Mouse (Mus musculus) heart, embryonic 16.5 days (tissue): ENCODE data around the gene Atp13a2. TPM values are rescaled to one million over a fixed set of nuclear protein-coding genes. Genes with fewer than 3 reads are reported as not detected.

Experiments
- ATAC-seq: fragments of 200-750 bp; cut with Nextera tagmentation; replicated peaks from 2 replicates; pipeline ENCODE4 v1.8.0; 2017; ENCODE audit warnings: moderate number of reproducible peaks; ENCODE audit not compliant: insufficient read depth, low FRiP score; ENCODE audit errors: extremely low read depth
- H3K27ac ChIP-seq: fragments of 300-500 bp; sonication (generic); 2 replicates; pipeline ENCODE4 v1.5.1; 2014; ENCODE audit warnings: mild to moderate bottlenecking, low read length, control low read depth, moderate library complexity
- H3K27me3 ChIP-seq: fragments of 300-500 bp; sonication (generic); 2 replicates; pipeline ENCODE4 v1.6.1; 2014; ENCODE audit warnings: low read length, mixed read lengths; ENCODE audit not compliant: control insufficient read depth, insufficient read depth
- H3K36me3 ChIP-seq: fragments of 300-500 bp; sonication (generic); 2 replicates; pipeline ENCODE4 v1.6.1; 2014; ENCODE audit not compliant: control insufficient read depth, insufficient read depth
- H3K4me1 ChIP-seq: fragments of 300-500 bp; sonication (generic); 2 replicates; pipeline ENCODE4 v1.6.1; 2014; ENCODE audit warnings: low read length, mixed read lengths; ENCODE audit not compliant: control insufficient read depth, insufficient read depth
- H3K4me2 ChIP-seq: fragments of 300-500 bp; sonication (generic); 2 replicates; pipeline ENCODE4 v1.6.1; 2014; ENCODE audit warnings: low read depth, mild to moderate bottlenecking, control low read depth, low read length
- H3K4me3 ChIP-seq: fragments of 300-500 bp; sonication (generic); 2 replicates; pipeline ENCODE4 v1.5.1; 2014; ENCODE audit warnings: mild to moderate bottlenecking, control low read depth, low read length
- H3K9ac ChIP-seq: fragments of 300-500 bp; sonication (generic); 2 replicates; pipeline ENCODE4 v1.6.1; 2014; ENCODE audit warnings: low read length, control low read depth
- H3K9me3 ChIP-seq: fragments of 300-500 bp; sonication (generic); replicated peaks from 2 replicates; pipeline ENCODE4 v1.6.1; 2016; ENCODE audit warnings: low read length; ENCODE audit not compliant: control insufficient read depth
- WGBS: fragments of 180-500 bp; shearing (Covaris S2); extraction: QIAGEN DNeasy Blood & Tissue Kit; methylation state at CpG from one replicate; pipeline ENCODE4 v1.1.7; 2014; 5-methylcytosine and 5-hydroxymethylcytosine counted together
- polyA plus RNA-seq: library from polyadenylated mRNA; unstranded; fragments of >200 nt; fragmentation: Nextera tagmentation; extraction: Ambion mirVana; gene quantifications from 2 replicates; pipeline ENCODE4 v1.2.1, GENCODE M21; 2015

The Atp13a2 gene
- polyA plus RNA-seq, 1 experiment from 2014 or later = 28.9 TPM

DNA sequence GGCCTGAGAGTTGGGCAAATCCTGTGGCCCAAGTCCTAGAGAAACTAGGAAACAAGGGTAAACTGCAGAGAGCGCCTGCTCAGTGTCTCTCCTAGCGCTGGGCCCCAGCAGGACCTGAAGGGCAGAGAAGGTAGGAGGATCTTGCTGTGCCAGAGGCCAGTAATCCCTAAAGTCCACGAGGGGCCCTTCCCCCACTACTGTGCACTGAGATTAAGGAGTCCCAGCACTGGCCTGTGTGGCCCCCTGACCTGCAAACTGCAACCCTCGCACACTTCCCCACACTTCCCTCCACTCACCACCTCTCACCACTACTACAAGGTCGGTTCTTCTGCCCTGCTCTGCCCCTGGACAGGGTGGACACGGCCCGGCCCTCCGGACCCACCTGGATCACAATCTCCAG is 66.5 kb downstream of the Atp13a2 start:
- ATAC-seq = peak; percentile 28; the same call in 1 of the 2 replicates
- Histone ChIP-seq H3K4me2 (peak overlapping the region; percentile 36; the same call in 1 of the 2 replicates), H3K9me3 (no peaks in the 10 kb centered on the region), H3K9ac (peak overlapping the region; percentile 56), H3K4me1 (peaks cover 22% of the 10 kb centered on the region), H3K27me3 (no peaks in the 10 kb centered on the region), H3K4me3 (peak overlapping the region; percentile 3; the same call in 1 of the 2 replicates), H3K27ac (peak overlapping the region; percentile 51), H3K36me3 (peaks cover 11% of the 10 kb centered on the region)
- 40% methylated on average over 8 of the region's 8 CpGs for WGBS

DNA sequence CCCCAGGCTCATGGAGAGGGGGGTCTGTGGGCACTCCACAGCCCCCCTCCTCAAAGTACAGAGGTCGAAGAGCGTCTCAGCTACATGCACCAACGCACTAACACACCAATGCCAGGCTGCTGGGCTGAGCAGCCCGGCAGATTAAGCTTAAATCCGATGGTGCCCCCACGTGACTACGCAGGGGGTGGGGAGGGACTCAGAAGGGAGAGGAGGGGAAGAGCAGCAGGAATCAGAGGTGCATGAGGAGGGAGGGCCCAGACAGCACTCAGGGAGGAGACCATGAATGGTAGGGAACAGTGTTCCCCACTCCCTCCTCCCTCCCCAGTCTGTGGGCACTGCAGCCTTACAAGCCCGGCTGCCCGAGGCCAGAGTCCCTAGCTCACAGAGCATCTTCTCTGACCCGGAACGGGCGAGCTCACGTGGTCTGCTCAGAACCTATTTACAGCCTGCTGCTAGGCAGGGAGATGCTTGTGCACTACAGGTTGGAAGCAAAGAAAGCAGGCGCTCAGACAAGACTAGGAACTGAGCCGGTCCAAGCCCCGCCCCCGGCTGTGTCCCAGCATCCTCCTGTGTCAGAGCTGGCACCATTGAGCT is 67.0 kb downstream of the Atp13a2 start:
- H3K4me1 ChIP-seq = peaks cover 22% of the 10 kb centered on the region
- peak overlapping the region; percentile 36; the same call in 1 of the 2 replicates for H3K4me2 ChIP-seq
- peak; percentile 31; the same call in 1 of the 2 replicates for ATAC-seq
- H3K4me3 ChIP-seq = peak overlapping the region; percentile 3; the same call in 1 of the 2 replicates
- peak overlapping the region; percentile 51 for H3K27ac ChIP-seq
- WGBS = 42% methylated on average over 17 of the region's 17 CpGs
- peak overlapping the region; percentile 56 for H3K9ac ChIP-seq
- no peaks in the 10 kb centered on the region for H3K9me3 ChIP-seq
- H3K36me3 ChIP-seq = peaks cover 11% of the 10 kb centered on the region
- no peaks in the 10 kb centered on the region for H3K27me3 ChIP-seq

Other genes starting within 250 kb of the Atp13a2 start
- 0.27 and 0.35 TPM in 2 replicates for gene Padi6, start 244.2 kb upstream of the Atp13a2 start, polyA plus RNA-seq
- 2.6 and 3.0 TPM in 2 replicates for gene Padi4, start 212.6 kb upstream of the Atp13a2 start, polyA plus RNA-seq
- 0.24 and 0.55 TPM in 2 replicates for gene Padi3, start 176.2 kb upstream of the Atp13a2 start, polyA plus RNA-seq
- gene Padi1, start 141.1 kb upstream of the Atp13a2 start, polyA plus RNA-seq = 0.07 and 0.10 TPM in 2 replicates
- gene Padi2, start 80.5 kb upstream of the Atp13a2 start, polyA plus RNA-seq = 2.1 and 2.6 TPM in 2 replicates
- 1,158 and 1,167 TPM in 2 replicates for gene Sdhb, start 25.7 kb upstream of the Atp13a2 start, polyA plus RNA-seq
- 197 and 233 TPM in 2 replicates for gene Mfap2, start 23.5 kb downstream of the Atp13a2 start, polyA plus RNA-seq
- gene Crocc, start 73.7 kb downstream of the Atp13a2 start, polyA plus RNA-seq = 3.0 and 4.2 TPM in 2 replicates
- 49.8 and 50.1 TPM in 2 replicates for gene Necap2, start 91.5 kb downstream of the Atp13a2 start, polyA plus RNA-seq
- 0.08 TPM in 1 of 2 replicates, not detected in the other for gene Spata21, start 101.5 kb downstream of the Atp13a2 start, polyA plus RNA-seq
- gene Szrd1, start 152.9 kb downstream of the Atp13a2 start, polyA plus RNA-seq = 29.5 and 33.9 TPM in 2 replicates
- gene Fbxo42, start 161.0 kb downstream of the Atp13a2 start, polyA plus RNA-seq = 12.8 and 14.5 TPM in 2 replicates
- gene Rsg1, start 227.1 kb downstream of the Atp13a2 start, polyA plus RNA-seq = 2.4 and 3.6 TPM in 2 replicates